Mouse (Mus musculus) R1 (cell line): ENCODE measurements around the gene Plxnb1.

Experiments used
- DNase-seq: peaks from one replicate; pipeline ENCODE4 v3.0.0-alpha.2; 2018; ENCODE audit warnings: low read depth, low spot score

The Plxnb1 gene

GRCm38 (mm10) chr9:109101933-109102445 is 6.8 kb downstream of the Plxnb1 start:
- DNase-seq: no peak

GRCm38 (mm10) chr9:109102541-109102940 is 7.4 kb downstream of the Plxnb1 start:
- no peak for DNase-seq

GRCm38 (mm10) chr9:109103250-109103649 is 8.1 kb downstream of the Plxnb1 start:
- no peak for DNase-seq

- DNase-seq: no peak
Measured at GRCm38 (mm10) chr9:109104083-109104482, 8.9 kb downstream of the Plxnb1 start.

- no peak for DNase-seq
Measured at GRCm38 (mm10) chr9:109105011-109105410, 9.8 kb downstream of the Plxnb1 start.

GRCm38 (mm10) chr9:109105648-109106047 is 10.5 kb downstream of the Plxnb1 start:
- no peak for DNase-seq

- DNase-seq: no peak
Measured at GRCm38 (mm10) chr9:109107341-109107740, 12.2 kb downstream of the Plxnb1 start.

- DNase-seq: no peak
Measured at GRCm38 (mm10) chr9:109110240-109110639, 15.1 kb downstream of the Plxnb1 start.

- DNase-seq: no peak
Measured at GRCm38 (mm10) chr9:109111101-109111500, 15.9 kb downstream of the Plxnb1 start.

GRCm38 (mm10) chr9:109111591-109111990 is 16.4 kb downstream of the Plxnb1 start:
- DNase-seq: no peak

- no peak for DNase-seq
Measured at GRCm38 (mm10) chr9:109113331-109113730, 18.1 kb downstream of the Plxnb1 start.

- no peak for DNase-seq
Measured at GRCm38 (mm10) chr9:109114276-109114675, 19.1 kb downstream of the Plxnb1 start.

GRCm38 (mm10) chr9:109114871-109115270 is 19.7 kb downstream of the Plxnb1 start:
- no peak for DNase-seq

- DNase-seq: no peak
Measured at GRCm38 (mm10) chr9:109116205-109116604, 21.0 kb downstream of the Plxnb1 start.

- DNase-seq: no peak
Measured at GRCm38 (mm10) chr9:109118106-109118505, 22.9 kb downstream of the Plxnb1 start.

GRCm38 (mm10) chr9:109119571-109119970 is 24.4 kb downstream of the Plxnb1 start:
- no peak for DNase-seq

- DNase-seq: no peak
Measured at GRCm38 (mm10) chr9:109120956-109121355, 25.8 kb downstream of the Plxnb1 start.

- DNase-seq: peak; percentile 62
Measured at GRCm38 (mm10) chr9:109122553-109123085, 27.4 kb downstream of the Plxnb1 start.

GRCm38 (mm10) chr9:109123266-109123665 is 28.1 kb downstream of the Plxnb1 start:
- no peak for DNase-seq

- no peak for DNase-seq
Measured at GRCm38 (mm10) chr9:109124164-109124563, 29.0 kb downstream of the Plxnb1 start.

GRCm38 (mm10) chr9:109125043-109125442 is 29.9 kb downstream of the Plxnb1 start:
- no peak for DNase-seq

GRCm38 (mm10) chr9:109125481-109125880 is 30.3 kb downstream of the Plxnb1 start:
- no peak for DNase-seq

- no peak for DNase-seq
Measured at GRCm38 (mm10) chr9:109127076-109127475, 31.9 kb downstream of the Plxnb1 start.

- peak; percentile 42 for DNase-seq
Measured at GRCm38 (mm10) chr9:109128211-109128610, 33.0 kb downstream of the Plxnb1 start.
